Mouse (Mus musculus) ES-Bruce4 (cell line): ENCODE results near the gene Slc30a2.

Experiments
- CTCF ChIP-seq: IDR thresholded peaks from one replicate; pipeline ENCODE4 v1.8.1; 2011; ENCODE audit warnings: low read depth, low read length
- POLR2A ChIP-seq: IDR thresholded peaks from one replicate; pipeline ENCODE4 v1.8.1; 2011; ENCODE audit warnings: low read length; ENCODE audit not compliant: insufficient read depth

GRCm38 (mm10) chr4:134372294-134372747, 29.3 kb downstream of the Slc30a2 start:
- TF ChIP-seq POLR2A (no peak), CTCF (no peak)
